ENCODE assay signal across 18 mouse cellular contexts in genomic region chr10:126385644-126386043, GRCm38 (mm10).
A peak's percentile ranks its signal among the peaks of the same experiment; 100 is the strongest.
DNase-seq lines count a peak whose midpoint lies in the region; ATAC-seq lines count a peak whose summit lies in the region.
"Had no signal": no experiment of that assay in that cellular context is flagged by ENCODE, and none has a peak within 500 bp of the region (broad histone marks: within the 10 kb centered on the region; RNA-seq: fewer than 3 reads in every experiment).

No protein-coding gene starts in this region.

- H3K36me3 ChIP-seq in heart, embryonic 12.5 days, result no peaks in the 10 kb centered on the region
- no peaks in the 10 kb centered on the region for H3K36me3 ChIP-seq in midbrain, embryonic 11.5 days (ENCODE audit: control insufficient read depth, insufficient read depth, low read length)
- H3K36me3 ChIP-seq in midbrain, embryonic 13.5 days, result no peaks in the 10 kb centered on the region
- H3K36me3 ChIP-seq: G1E had no signal

- no peak overlapping the region for H3K4me3 ChIP-seq in heart, embryonic 12.5 days
- H3K4me3 ChIP-seq in midbrain, embryonic 11.5 days (ENCODE audit: low read depth, low read length), result no peak overlapping the region
- H3K4me3 ChIP-seq in midbrain, embryonic 13.5 days (replicated peaks), result no peak overlapping the region

- WGBS in heart, embryonic 12.5 days, result 85% methylated on average over 6 of the region's 6 CpGs
- 88% methylated on average over 6 of the region's 6 CpGs for WGBS in midbrain, embryonic 11.5 days
- 95% methylated on average over 6 of the region's 6 CpGs for WGBS in midbrain, embryonic 13.5 days

- no peak overlapping the region for H3K4me2 ChIP-seq in heart, embryonic 12.5 days
- no peak overlapping the region for H3K4me2 ChIP-seq in midbrain, embryonic 11.5 days
- no peak overlapping the region for H3K4me2 ChIP-seq in midbrain, embryonic 13.5 days (replicated peaks)

- peak; percentile 70 for DNase-seq in heart, adult 11 months
- DNase-seq in midbrain, embryonic 11.5 days (ENCODE audit: low spot score, missing footprints), result peak; percentile 73
- DNase-seq: adrenal gland, adult 2 months; adrenal gland, adult 8-10 months; adrenal gland, postnatal 10 days; adrenal gland, postnatal 14 days; adrenal gland, postnatal 25 days; adrenal gland, postnatal 36 days; cerebellum, adult 11 months; cerebellum, adult 11-12 months; cerebellum, adult 18-20 months had no signal

- H3K9ac ChIP-seq in heart, embryonic 12.5 days, result no peak overlapping the region
- no peak overlapping the region for H3K9ac ChIP-seq in midbrain, embryonic 11.5 days (ENCODE audit: low read length)
- no peak overlapping the region for H3K9ac ChIP-seq in midbrain, embryonic 13.5 days (replicated peaks)

- 0 out of 2 replicates have a peak, but pooled peaks cover 3% of the 10 kb centered on the region for H3K9me3 ChIP-seq in heart, embryonic 12.5 days (replicated peaks)
- H3K9me3 ChIP-seq in midbrain, embryonic 11.5 days (ENCODE audit: control insufficient read depth, low read length), result no peaks in the 10 kb centered on the region
- no peaks in the 10 kb centered on the region for H3K9me3 ChIP-seq in midbrain, embryonic 13.5 days

- H3K4me1 ChIP-seq in heart, embryonic 12.5 days (replicated peaks), result no peaks in the 10 kb centered on the region
- H3K4me1 ChIP-seq in midbrain, embryonic 11.5 days (ENCODE audit: control insufficient read depth, insufficient read depth, low read length), result no peaks in the 10 kb centered on the region
- no peaks in the 10 kb centered on the region for H3K4me1 ChIP-seq in midbrain, embryonic 13.5 days (replicated peaks)

- no peaks in the 10 kb centered on the region for H3K27me3 ChIP-seq in heart, embryonic 12.5 days (replicated peaks)
- no peaks in the 10 kb centered on the region for H3K27me3 ChIP-seq in midbrain, embryonic 11.5 days (ENCODE audit: control insufficient read depth, insufficient read depth, low read length)
- H3K27me3 ChIP-seq in midbrain, embryonic 13.5 days, result no peaks in the 10 kb centered on the region
- H3K27me3 ChIP-seq: CH12.LX, Patski had no signal

- ATAC-seq in heart, embryonic 12.5 days (ENCODE audit: insufficient number of reproducible peaks, low FRiP score), result no peak
- no peak for ATAC-seq in midbrain, embryonic 11.5 days (ENCODE audit: low FRiP score)
- ATAC-seq in midbrain, embryonic 13.5 days, result no peak
- ATAC-seq: activated CD4-positive, CD25-positive, alpha-beta regulatory T cell, adult 4 months; CD4-positive, CD25-positive, alpha-beta regulatory T cell, adult 4 months; Patski had no signal

- no peak overlapping the region for H3K27ac ChIP-seq in heart, embryonic 12.5 days (ENCODE audit: poor library complexity, severe bottlenecking)
- H3K27ac ChIP-seq in midbrain, embryonic 11.5 days (ENCODE audit: low read depth, low read length), result no peak overlapping the region
- no peak overlapping the region for H3K27ac ChIP-seq in midbrain, embryonic 13.5 days
